Mouse (Mus musculus) hindbrain, embryonic 15.5 days (tissue): ENCODE data around the gene Hmox2. TPM values are rescaled to one million over a fixed set of nuclear protein-coding genes. Genes with fewer than 3 reads are reported as not detected.

Experiments used
- ATAC-seq: fragments of 200-750 bp; cut with Nextera tagmentation; 2 replicates; pipeline ENCODE4 v1.8.0; 2017; ENCODE audit warnings: low read depth, moderate number of reproducible peaks, moderate TSS enrichment; ENCODE audit not compliant: low FRiP score
- H3K27ac ChIP-seq: fragments of 300-500 bp; sonication (generic); replicated peaks from 2 replicates; pipeline ENCODE4 v1.5.1; 2015; ENCODE audit warnings: mild to moderate bottlenecking, inconsistent platforms
- H3K27me3 ChIP-seq: fragments of 300-500 bp; sonication (generic); 2 replicates; pipeline ENCODE4 v1.6.1; 2015; ENCODE audit warnings: control low read depth, inconsistent platforms
- H3K36me3 ChIP-seq: fragments of 300-500 bp; sonication (generic); 2 replicates; pipeline ENCODE4 v1.6.1; 2015; ENCODE audit warnings: control low read depth, inconsistent platforms
- H3K4me1 ChIP-seq: fragments of 300-500 bp; sonication (generic); replicated peaks from 2 replicates; pipeline ENCODE4 v1.6.1; 2015; ENCODE audit warnings: control low read depth, inconsistent platforms
- H3K4me2 ChIP-seq: fragments of 300-500 bp; sonication (generic); 2 replicates; pipeline ENCODE4 v1.6.1; 2015; ENCODE audit warnings: moderate library complexity, mild to moderate bottlenecking, inconsistent platforms
- H3K4me3 ChIP-seq: fragments of 300-500 bp; sonication (generic); 2 replicates; pipeline ENCODE4 v1.5.1; 2015; ENCODE audit warnings: mild to moderate bottlenecking, inconsistent platforms
- H3K9ac ChIP-seq: fragments of 300-500 bp; sonication (generic); 2 replicates; pipeline ENCODE4 v1.6.1; 2015; ENCODE audit warnings: inconsistent platforms
- H3K9me3 ChIP-seq: fragments of 300-500 bp; sonication (generic); 2 replicates; pipeline ENCODE4 v1.6.1; 2016; ENCODE audit warnings: control low read depth, inconsistent platforms
- WGBS: fragments of 180-500 bp; shearing (Covaris S2); methylation state at CpG from one replicate; pipeline ENCODE4 v1.1.7; 2015; 5-methylcytosine and 5-hydroxymethylcytosine counted together
- polyA plus RNA-seq: library from polyadenylated mRNA; unstranded; fragments of >200 nt; fragmentation: Nextera tagmentation; extraction: Ambion mirVana; gene quantifications from 2 replicates; pipeline ENCODE4 v1.2.1, GENCODE M21; 2015

Hmox2 gene
- polyA plus RNA-seq, 1 experiment from 2014 or later, result 109 TPM

- no peak for ATAC-seq
- H3K4me1 ChIP-seq, result peaks cover 6% of the 10 kb centered on the region; the same call in 1 of the 2 replicates
- no peak overlapping the region for H3K4me3 ChIP-seq
- peaks cover 62% of the 10 kb centered on the region for H3K36me3 ChIP-seq
- H3K9ac ChIP-seq, result no peak overlapping the region
- WGBS, result 99% methylated on average over 5 of the region's 5 CpGs
- H3K27me3 ChIP-seq, result no peaks in the 10 kb centered on the region
- H3K4me2 ChIP-seq, result no peak overlapping the region
- H3K27ac ChIP-seq, result no peak overlapping the region
- no peaks in the 10 kb centered on the region for H3K9me3 ChIP-seq
Measured at GRCm38 (mm10) chr16:4768719-4769118, 42.6 kb downstream of the Hmox2 start.

GRCm38 (mm10) chr16:4773289-4773970 is 47.3 kb downstream of the Hmox2 start:
- Histone ChIP-seq H3K4me2 (no peak overlapping the region), H3K4me3 (no peak overlapping the region), H3K27me3 (no peaks in the 10 kb centered on the region), H3K36me3 (peaks cover 24% of the 10 kb centered on the region), H3K9ac (no peak overlapping the region), H3K4me1 (peaks cover 14% of the 10 kb centered on the region; the same call in 1 of the 2 replicates), H3K27ac (peak overlapping the region; percentile 49), H3K9me3 (no peaks in the 10 kb centered on the region)
- whole genome bisulfite sequencing, result 33% methylated on average over 1 of the region's 1 CpGs
- no peak for ATAC-seq

- H3K36me3 ChIP-seq, result no peaks in the 10 kb centered on the region
- no peak; the same call in 1 of the 2 replicates for ATAC-seq
- H3K9ac ChIP-seq, result no peak overlapping the region
- peaks cover 20% of the 10 kb centered on the region for H3K4me1 ChIP-seq
- no peaks in the 10 kb centered on the region for H3K9me3 ChIP-seq
- H3K27ac ChIP-seq, result no peak overlapping the region
- WGBS, result 95% methylated on average over 3 of the region's 3 CpGs
- H3K4me2 ChIP-seq, result no peak overlapping the region
- H3K4me3 ChIP-seq, result no peak overlapping the region
- H3K27me3 ChIP-seq, result no peaks in the 10 kb centered on the region
Measured at GRCm38 (mm10) chr16:4777171-4777904, 51.2 kb downstream of the Hmox2 start.

GRCm38 (mm10) chr16:4777905-4778609 is 51.9 kb downstream of the Hmox2 start:
- H3K27me3 ChIP-seq, result no peaks in the 10 kb centered on the region
- H3K9ac ChIP-seq, result no peak overlapping the region
- H3K4me1 ChIP-seq, result peaks cover 19% of the 10 kb centered on the region
- no peak overlapping the region for H3K4me3 ChIP-seq
- ATAC-seq, result no peak
- H3K9me3 ChIP-seq, result no peaks in the 10 kb centered on the region
- H3K36me3 ChIP-seq, result no peaks in the 10 kb centered on the region
- H3K4me2 ChIP-seq, result no peak overlapping the region
- 93% methylated on average over 4 of the region's 4 CpGs for WGBS
- H3K27ac ChIP-seq, result no peak overlapping the region

- H3K4me3 ChIP-seq, result no peak overlapping the region
- no peaks in the 10 kb centered on the region for H3K9me3 ChIP-seq
- H3K9ac ChIP-seq, result no peak overlapping the region
- peaks cover 12% of the 10 kb centered on the region for H3K4me1 ChIP-seq
- H3K36me3 ChIP-seq, result no peaks in the 10 kb centered on the region
- 96% methylated on average over 4 of the region's 4 CpGs for WGBS
- no peaks in the 10 kb centered on the region for H3K27me3 ChIP-seq
- H3K4me2 ChIP-seq, result no peak overlapping the region
- no peak for ATAC-seq
- no peak overlapping the region for H3K27ac ChIP-seq
Measured at GRCm38 (mm10) chr16:4778940-4779339, 52.8 kb downstream of the Hmox2 start.

- H3K4me2 ChIP-seq, result no peak overlapping the region
- WGBS, result 74% methylated on average over 5 of the region's 5 CpGs
- no peaks in the 10 kb centered on the region for H3K9me3 ChIP-seq
- peaks cover 39% of the 10 kb centered on the region for H3K4me1 ChIP-seq
- H3K27ac ChIP-seq, result no peak overlapping the region
- ATAC-seq, result no peak
- no peaks in the 10 kb centered on the region for H3K36me3 ChIP-seq
- no peak overlapping the region for H3K9ac ChIP-seq
- no peak overlapping the region for H3K4me3 ChIP-seq
- H3K27me3 ChIP-seq, result no peaks in the 10 kb centered on the region
Measured at GRCm38 (mm10) chr16:4781524-4782196, 55.5 kb downstream of the Hmox2 start.

- no peak for ATAC-seq
- Histone ChIP-seq H3K27me3 (no peaks in the 10 kb centered on the region), H3K27ac (no peak overlapping the region), H3K4me3 (no peak overlapping the region), H3K4me1 (peaks cover 46% of the 10 kb centered on the region), H3K9me3 (no peaks in the 10 kb centered on the region), H3K36me3 (no peaks in the 10 kb centered on the region), H3K9ac (no peak overlapping the region), H3K4me2 (no peak overlapping the region)
Measured at GRCm38 (mm10) chr16:4782515-4782914, 56.4 kb downstream of the Hmox2 start.

GRCm38 (mm10) chr16:4785706-4786105 is 59.5 kb downstream of the Hmox2 start:
- Histone ChIP-seq H3K4me3 (no peak overlapping the region), H3K4me2 (no peak overlapping the region), H3K9ac (no peak overlapping the region), H3K9me3 (no peaks in the 10 kb centered on the region), H3K36me3 (no peaks in the 10 kb centered on the region), H3K4me1 (peaks cover 63% of the 10 kb centered on the region), H3K27me3 (no peaks in the 10 kb centered on the region), H3K27ac (no peak overlapping the region)
- WGBS, result 22% methylated on average over 4 of the region's 4 CpGs
- no peak for ATAC-seq

GRCm38 (mm10) chr16:4788176-4788575 is 62.0 kb downstream of the Hmox2 start:
- Histone ChIP-seq H3K27me3 (no peaks in the 10 kb centered on the region), H3K4me1 (peaks cover 57% of the 10 kb centered on the region), H3K27ac (no peak overlapping the region), H3K9ac (no peak overlapping the region), H3K4me3 (0 out of 2 replicates have a peak overlapping the region, but pooled peaks have one; percentile 92), H3K9me3 (no peaks in the 10 kb centered on the region), H3K4me2 (peak overlapping the region; percentile 86), H3K36me3 (no peaks in the 10 kb centered on the region)
- ATAC-seq, result no peak

- ATAC-seq, result peak; percentile 72
- Histone ChIP-seq H3K9ac (peak overlapping the region; percentile 94), H3K27me3 (no peaks in the 10 kb centered on the region), H3K4me3 (peak overlapping the region; percentile 92), H3K36me3 (no peaks in the 10 kb centered on the region), H3K9me3 (no peaks in the 10 kb centered on the region), H3K4me2 (peak overlapping the region; percentile 86), H3K4me1 (peaks cover 53% of the 10 kb centered on the region), H3K27ac (peak overlapping the region; percentile 97)
- WGBS, result 0% methylated on average over 29 of the region's 29 CpGs
Measured at GRCm38 (mm10) chr16:4789311-4789768, 63.2 kb downstream of the Hmox2 start.

GRCm38 (mm10) chr16:4789810-4790559 is 63.8 kb downstream of the Hmox2 start, which contains the start of gene Cdip1:
Cdip1 (minus strand) TSS chr16:4790292.
- Histone ChIP-seq H3K4me2 (peak within 1 kb of the TSS; percentile 86), H3K27me3 (no peaks in the 10 kb centered on the region), H3K4me3 (peak within 1 kb of the TSS; percentile 92), H3K9ac (peak within 1 kb of the TSS; percentile 94), H3K4me1 (peaks cover 46% of the 10 kb centered on the region), H3K9me3 (no peaks in the 10 kb centered on the region), H3K36me3 (no peaks in the 10 kb centered on the region), H3K27ac (peak within 1 kb of the TSS; percentile 97)
- WGBS, result under 1% methylated on average over 51 of the region's 51 CpGs
- peak; percentile 98 for ATAC-seq
